Mouse (Mus musculus): ENCODE results near the gene Iqck. TPM values are rescaled to one million over a fixed set of nuclear protein-coding genes. Genes with fewer than 3 reads are reported as not detected.

Iqck gene
- polyA plus RNA-seq, 1 experiment from 2014 or later = 3.7 TPM

GRCm38 (mm10) chr7:119015736-119016135 lies 160.2 kb downstream of the Iqck start:
- 0% methylated on average over 3 of the region's 3 CpGs for WGBS
- no peak overlapping the region for H3K4me2 ChIP-seq (ENCODE audit: low read depth, low read length)
- no peaks in the 10 kb centered on the region for H3K9me3 ChIP-seq (ENCODE audit: control insufficient read depth, low read length)
- H3K27ac ChIP-seq (ENCODE audit: low read length) = no peak overlapping the region
- no peak for ATAC-seq (ENCODE audit: low read depth)
- no peaks in the 10 kb centered on the region for H3K4me1 ChIP-seq (replicated peaks; ENCODE audit: control insufficient read depth, insufficient read depth, low read length)
- 0 out of 2 replicates have a peak, but pooled peaks cover 2% of the 10 kb centered on the region for H3K27me3 ChIP-seq (ENCODE audit: control insufficient read depth, insufficient read depth, low read depth, low read length)
- no peaks in the 10 kb centered on the region for H3K36me3 ChIP-seq (ENCODE audit: control insufficient read depth, insufficient read depth, low read length)
- H3K9ac ChIP-seq (ENCODE audit: low read length) = no peak overlapping the region
- no peak overlapping the region for H3K4me3 ChIP-seq (ENCODE audit: low read length)

- Histone ChIP-seq H3K4me2 (ENCODE audit: low read depth, low read length) (no peak overlapping the region), H3K27ac (ENCODE audit: low read length) (no peak overlapping the region), H3K9ac (ENCODE audit: low read length) (no peak overlapping the region), H3K36me3 (ENCODE audit: control insufficient read depth, insufficient read depth, low read length) (no peaks in the 10 kb centered on the region), H3K4me3 (ENCODE audit: low read length) (no peak overlapping the region), H3K27me3 (ENCODE audit: control insufficient read depth, insufficient read depth, low read depth, low read length) (0 out of 2 replicates have a peak, but pooled peaks cover 2% of the 10 kb centered on the region), H3K9me3 (ENCODE audit: control insufficient read depth, low read length) (no peaks in the 10 kb centered on the region), H3K4me1 (replicated peaks; ENCODE audit: control insufficient read depth, insufficient read depth, low read length) (no peaks in the 10 kb centered on the region)
- ATAC-seq (ENCODE audit: low read depth) = peak; percentile 60; the same call in 1 of the 2 replicates
- whole genome bisulfite sequencing = 12% methylated on average over 4 of the region's 4 CpGs
These were observed 164.0 kb downstream of the Iqck start for GRCm38 (mm10) chr7:119019537-119019936.

Other genes starting within 250 kb of the Iqck start
- gene Gde1, start 150.0 kb upstream of the Iqck start, polyA plus RNA-seq (2015; fragmentation: Nextera tagmentation; extraction: Ambion mirVana) = 146 and 148 TPM in 2 replicates
- 20.1 and 22.8 TPM in 2 replicates for gene Ccp110, start 143.2 kb upstream of the Iqck start, polyA plus RNA-seq (2015; fragmentation: Nextera tagmentation; extraction: Ambion mirVana)
- 67.0 and 71.5 TPM in 2 replicates for gene Vps35l, start 115.5 kb upstream of the Iqck start, polyA plus RNA-seq (2015; fragmentation: Nextera tagmentation; extraction: Ambion mirVana)
- gene Knop1, start 502 bp downstream of the Iqck start, polyA plus RNA-seq (2015; fragmentation: Nextera tagmentation; extraction: Ambion mirVana) = 72.0 and 84.7 TPM in 2 replicates
- gene Gprc5b, start 139.5 kb downstream of the Iqck start, polyA plus RNA-seq (2015; fragmentation: Nextera tagmentation; extraction: Ambion mirVana) = 5.1 and 5.2 TPM in 2 replicates

Measured in lung, embryonic 16.5 days (tissue).